Mouse (Mus musculus) gastrocnemius, adult 8-10 months (tissue): Measurements from ENCODE around the gene Cuzd1. TPM values are rescaled to one million over a fixed set of nuclear protein-coding genes. Genes with fewer than 3 reads are reported as not detected.

ENCODE experiments used
- total RNA-seq, 4 experiments: library from RNA; stranded (reverse); gene quantifications; 2 replicates each; pipeline ENCODE4 v1.2.4; 2022

The Cuzd1 gene
- total RNA-seq, 4 experiments from 2014 or later = 0.63 to 0.99 (median 0.91) TPM

Other genes with a start within 250 kb of the Cuzd1 start
- not detected for gene 4933402N03Rik, start 176.0 kb downstream of the Cuzd1 start, total RNA-seq
- gene 5430419D17Rik, start 147.9 kb downstream of the Cuzd1 start, total RNA-seq = not detected
- not detected for gene Fam24b, start 7.2 kb upstream of the Cuzd1 start, total RNA-seq
- gene Fam24a, start 11.6 kb upstream of the Cuzd1 start, total RNA-seq = not detected
- gene 2310057M21Rik, start 40.5 kb upstream of the Cuzd1 start, total RNA-seq = 10 to 100 TPM; 14.4 to 19.2 (median 16.4) TPM
- 10 to 100 TPM; 28.2 to 45.0 (median 39.4) TPM for gene Pstk, start 48.8 kb upstream of the Cuzd1 start, total RNA-seq
- 10 to 100 TPM; 28.3 to 38.2 (median 32.7) TPM for gene Ikzf5, start 88.2 kb upstream of the Cuzd1 start, total RNA-seq
- 100 to 1,000 TPM; 146 to 202 (median 176) TPM for gene Acadsb, start 88.3 kb upstream of the Cuzd1 start, total RNA-seq
- gene Hmx3, start 220.6 kb upstream of the Cuzd1 start, total RNA-seq = not detected
- not detected for gene Hmx2, start 226.5 kb upstream of the Cuzd1 start, total RNA-seq
- gene Bub3, start 237.9 kb upstream of the Cuzd1 start, total RNA-seq = 10 to 100 TPM; 30.5 to 36.3 (median 32.4) TPM